Mouse (Mus musculus) cortical plate, adult 2 months (tissue): ENCODE results near the gene Fbxl4.

Experiments
- CTCF ChIP-seq: fragments of 200-500 bp; IDR thresholded peaks from 2 replicates; pipeline ENCODE4 v1.5.1; 2011; ENCODE audit warnings: mild to moderate bottlenecking, control low read depth, low read length; ENCODE audit not compliant: insufficient read depth; ENCODE audit errors: extremely low read depth
- POLR2A ChIP-seq: fragments of 200-500 bp; IDR thresholded peaks from 2 replicates; pipeline ENCODE4 v1.6.1; 2011; ENCODE audit warnings: mild to moderate bottlenecking, low read length, control low read depth; ENCODE audit not compliant: insufficient read depth; ENCODE audit errors: extremely low read depth

DNA sequence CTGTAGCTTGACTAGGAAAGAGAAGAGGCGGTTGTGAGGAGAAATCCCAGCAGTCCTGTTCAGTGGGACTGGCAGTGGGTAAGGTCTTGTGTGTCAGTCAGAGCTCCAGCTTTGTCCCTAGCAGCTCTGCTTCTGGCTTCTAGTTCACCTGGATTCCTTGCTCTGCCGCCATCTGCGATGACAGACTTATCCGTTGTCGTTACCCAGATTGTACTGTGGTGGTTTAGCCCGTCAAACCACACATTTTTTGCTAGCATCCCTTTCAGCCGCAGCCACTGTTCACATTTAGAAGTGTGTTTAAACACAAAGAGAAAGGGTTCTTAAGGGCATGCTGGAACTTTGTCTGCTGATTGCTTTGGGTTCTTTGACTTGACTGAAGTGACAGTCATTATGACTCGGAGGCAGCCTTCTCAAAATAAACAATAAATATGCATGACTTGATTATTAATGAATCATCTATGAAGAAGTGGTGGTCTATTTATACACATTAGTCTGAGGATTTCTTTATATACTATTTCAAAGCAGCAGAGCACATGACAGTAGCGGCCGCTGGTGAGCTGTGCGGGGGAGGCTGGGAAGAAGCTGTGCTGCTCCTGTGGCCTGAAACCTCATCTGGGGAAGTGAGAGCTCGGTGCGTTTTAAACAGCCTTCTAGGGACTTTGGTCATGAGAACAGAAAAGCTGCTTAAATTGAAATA is 35.6 kb downstream of the Fbxl4 start:
- no peak for TF ChIP-seq CTCF
- no peak for TF ChIP-seq POLR2A
